Mouse (Mus musculus) spleen, adult 12 weeks (tissue): ENCODE measurements around the gene Rnase12.
A peak's percentile ranks its signal among the peaks of the same experiment; 100 is the strongest.

ENCODE experiments used
- DNase-seq: peaks from one replicate; pipeline ENCODE4 v3.0.0; 2022; ENCODE audit warnings: low spot score

The Rnase12 gene

GRCm38 (mm10) chr14:51085086-51085485 is 27.6 kb upstream of the Rnase12 start:
- no peak for DNase-seq

GRCm38 (mm10) chr14:51083805-51084204 is 26.3 kb upstream of the Rnase12 start:
- no peak for DNase-seq

- DNase-seq: peak; percentile 45
These were observed 25.4 kb upstream of the Rnase12 start for GRCm38 (mm10) chr14:51082599-51083581.

GRCm38 (mm10) chr14:51081035-51081434 is 23.6 kb upstream of the Rnase12 start:
- DNase-seq: no peak

GRCm38 (mm10) chr14:51079180-51079579 is 21.7 kb upstream of the Rnase12 start:
- DNase-seq: no peak

DNA sequence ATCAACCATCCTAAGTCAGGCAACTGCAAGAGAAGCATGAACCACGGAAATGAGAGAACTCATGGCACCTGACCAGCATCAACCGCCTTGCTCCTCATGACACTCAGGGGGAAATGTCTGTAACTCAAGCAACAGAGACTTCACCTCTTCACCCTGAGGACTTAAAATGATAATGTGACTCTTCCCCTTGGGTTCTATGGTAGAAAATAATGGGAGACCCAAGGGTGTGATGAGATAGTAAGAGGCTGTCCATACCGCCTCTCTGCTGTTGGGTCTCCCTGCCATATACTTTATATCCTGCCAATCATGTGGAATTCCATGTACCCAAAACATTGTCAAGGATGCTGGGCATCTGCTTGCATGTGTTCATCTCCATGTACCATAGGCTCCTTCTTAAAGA is 16.9 kb upstream of the Rnase12 start, which contains the start of gene Olfr750:
Gene Olfr750 (minus strand): TSS at position 101 of the 400 bp plus-strand sequence.
- DNase-seq: no peak

DNA sequence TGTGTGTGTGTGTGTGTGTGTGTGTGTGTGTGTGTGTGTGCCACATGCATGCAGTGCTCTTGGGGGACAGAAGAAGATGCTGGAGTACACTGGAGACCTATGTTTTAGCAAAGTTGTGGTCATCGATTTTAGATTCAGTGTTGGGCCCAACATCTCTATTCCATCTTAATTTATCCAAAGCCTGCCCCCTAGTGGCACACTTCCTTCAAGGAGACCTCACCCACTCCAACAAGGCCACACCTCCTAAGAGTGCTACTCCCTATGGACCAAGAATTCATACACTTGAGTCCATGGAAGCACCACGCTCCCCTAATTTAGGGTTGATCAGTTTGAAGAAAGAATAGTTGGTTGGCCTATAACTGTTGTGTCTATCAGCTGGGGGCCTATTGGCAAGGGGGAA is 12.2 kb upstream of the Rnase12 start:
- peak; percentile 27 for DNase-seq

- DNase-seq: no peak
These were observed 11.5 kb upstream of the Rnase12 start for GRCm38 (mm10) chr14:51068956-51069355.

DNA sequence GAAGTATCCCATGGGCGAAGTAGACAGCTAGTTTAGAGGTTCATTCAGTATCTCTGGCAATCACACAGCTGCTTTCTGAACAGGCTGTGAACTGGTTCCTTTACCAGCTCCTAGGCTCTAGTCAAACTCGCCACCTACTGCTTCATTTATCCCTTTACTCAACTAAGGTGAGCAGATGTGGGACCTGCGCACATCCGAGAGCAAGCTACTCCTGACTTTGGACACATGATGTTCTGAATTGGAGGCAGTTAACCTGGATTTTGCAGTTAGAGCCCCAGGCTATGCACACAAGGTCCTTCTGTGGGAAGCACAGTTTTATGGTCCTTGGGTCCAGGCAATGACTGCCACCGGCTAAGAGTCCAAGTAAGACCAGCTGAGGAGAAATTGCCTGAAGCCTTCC is 3.3 kb upstream of the Rnase12 start:
- DNase-seq: no peak

DNA sequence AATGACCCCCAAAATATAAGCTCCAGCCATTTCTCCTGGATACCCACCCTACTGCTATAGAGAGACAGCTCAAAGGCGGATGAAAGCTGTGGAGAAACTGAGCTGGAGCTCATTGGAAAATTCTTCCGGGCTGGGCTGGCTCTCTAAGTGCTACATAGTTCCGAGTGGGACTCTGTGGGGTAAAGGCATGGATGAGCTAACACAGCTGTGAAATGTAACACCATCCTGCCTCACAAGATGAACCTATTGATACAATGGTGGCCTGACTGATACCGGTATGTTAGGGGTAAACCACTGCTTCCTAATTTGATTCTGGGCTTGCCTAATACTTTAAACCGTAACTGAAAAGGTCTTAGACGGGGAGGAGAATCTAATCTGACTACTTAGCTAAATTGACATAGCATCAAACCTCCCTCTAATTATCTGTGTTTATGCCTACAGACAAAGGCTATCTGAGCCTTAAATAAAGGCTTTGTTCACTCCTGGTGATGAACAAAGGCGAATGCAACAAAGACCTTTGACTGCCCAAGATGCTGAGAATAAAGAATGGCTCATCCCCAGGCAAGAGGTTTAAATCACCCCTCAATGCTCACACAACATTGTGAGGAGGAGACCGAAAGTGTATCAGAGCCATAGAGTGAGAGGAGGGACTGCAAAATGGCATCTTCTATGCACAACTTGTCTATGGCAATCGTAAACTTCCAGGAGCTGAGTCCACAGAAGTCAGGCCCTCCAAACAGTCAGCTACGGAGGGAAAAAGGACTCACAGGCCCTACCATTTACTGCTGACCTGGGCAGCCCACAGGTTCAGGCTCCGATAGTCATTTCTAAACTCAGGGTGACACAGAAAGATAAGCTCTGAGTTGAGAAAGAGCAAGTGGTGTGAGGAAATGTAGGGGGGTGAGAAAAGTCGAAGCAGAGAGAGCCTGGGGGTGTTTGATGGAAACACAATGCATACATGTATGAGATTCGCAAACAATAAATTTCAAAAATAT is 2.9 kb downstream of the Rnase12 start:
- DNase-seq: no peak

DNA sequence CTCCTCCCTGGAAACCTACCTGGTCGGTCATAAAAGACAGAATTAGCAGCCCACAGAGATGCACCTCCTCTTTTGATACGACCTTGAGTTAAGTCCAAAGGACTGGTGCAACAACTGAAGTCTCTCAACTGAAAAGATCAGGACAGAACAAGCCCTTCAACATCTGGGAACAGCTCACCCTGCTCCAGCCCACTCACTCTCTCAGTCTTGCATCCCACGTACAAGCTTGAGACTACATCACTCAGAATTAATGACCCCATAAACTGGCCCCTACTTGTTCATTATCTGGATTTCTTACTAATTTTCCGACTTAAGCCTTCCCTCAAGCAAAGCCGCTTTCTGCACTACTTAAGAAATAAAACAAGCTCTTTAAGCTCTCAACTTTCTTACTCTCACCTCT is 4.3 kb downstream of the Rnase12 start:
- no peak for DNase-seq

- no peak for DNase-seq
These were observed 5.5 kb downstream of the Rnase12 start for GRCm38 (mm10) chr14:51051941-51052340.

DNA sequence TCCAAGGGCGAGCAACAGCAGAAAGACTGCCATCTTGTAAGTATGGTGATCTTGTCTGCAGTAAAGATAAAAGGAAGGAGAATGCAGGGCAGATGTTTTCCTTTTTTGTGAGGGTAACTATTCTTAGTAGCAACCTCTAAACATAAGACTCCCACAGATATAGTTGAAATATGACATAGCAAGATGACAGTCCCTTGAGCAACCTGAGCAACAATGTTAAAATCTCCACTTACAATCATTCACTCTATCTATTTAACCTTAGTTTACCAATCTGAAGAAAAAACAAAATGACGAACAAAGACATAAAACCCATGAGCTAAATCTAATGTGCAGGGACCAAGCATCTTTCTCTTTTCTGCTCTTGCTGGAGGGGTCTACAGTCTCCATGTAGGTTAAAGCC is 7.4 kb downstream of the Rnase12 start, which contains the start of gene Rnase11:
Gene Rnase11 (minus strand): TSS at position 101 of the 400 bp plus-strand sequence.
- no peak for DNase-seq

DNA sequence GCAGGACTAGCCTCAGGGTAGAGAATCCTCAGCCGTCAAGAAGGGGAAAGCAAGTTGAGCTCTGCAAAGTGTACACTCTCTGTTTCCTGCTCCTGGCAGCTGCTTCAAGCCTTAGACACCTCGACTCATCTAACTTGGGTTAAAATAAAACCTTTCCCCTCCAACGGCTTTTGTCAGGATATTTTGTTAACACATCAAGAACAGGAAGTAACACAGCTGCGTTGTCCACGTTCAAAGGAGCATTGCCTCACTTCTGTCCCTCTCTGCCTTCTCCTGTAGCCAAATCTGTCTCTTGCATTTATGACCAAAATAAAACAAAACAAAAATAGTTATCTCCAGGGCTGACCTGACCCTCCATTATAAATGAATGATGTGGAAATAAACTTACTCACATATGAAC is 9.6 kb downstream of the Rnase12 start:
- no peak for DNase-seq

GRCm38 (mm10) chr14:51041769-51042168 is 15.7 kb downstream of the Rnase12 start, which contains the start of gene Rnase9:
Gene Rnase9 (minus strand): TSS chr14:51041869.
- DNase-seq: no peak

- no peak for DNase-seq
These were observed 21.2 kb downstream of the Rnase12 start for GRCm38 (mm10) chr14:51036214-51036613.

DNA sequence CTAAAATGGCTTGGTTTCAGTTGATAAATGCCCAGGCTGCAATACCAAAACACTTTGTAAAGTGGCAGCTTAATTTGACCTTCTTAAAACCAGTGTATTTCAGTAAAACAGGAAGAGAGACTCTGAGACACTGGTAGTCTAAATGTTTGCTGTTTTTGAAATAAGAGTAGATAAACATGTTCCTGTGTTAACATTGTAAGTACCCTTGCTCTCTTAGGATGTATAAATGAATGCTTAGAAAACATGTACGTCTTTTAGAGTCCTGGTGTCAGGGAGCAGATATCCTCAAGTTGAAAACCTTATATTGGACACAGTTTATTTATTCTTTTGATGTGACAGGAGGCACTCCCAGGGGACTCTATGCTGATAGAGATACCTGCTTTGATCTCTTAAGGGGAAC is 22.3 kb downstream of the Rnase12 start:
- DNase-seq: no peak

- no peak for DNase-seq
These were observed 29.9 kb downstream of the Rnase12 start for GRCm38 (mm10) chr14:51027387-51028155.

GRCm38 (mm10) chr14:51026391-51027133 is 30.9 kb downstream of the Rnase12 start:
- DNase-seq: peak; percentile 38

DNA sequence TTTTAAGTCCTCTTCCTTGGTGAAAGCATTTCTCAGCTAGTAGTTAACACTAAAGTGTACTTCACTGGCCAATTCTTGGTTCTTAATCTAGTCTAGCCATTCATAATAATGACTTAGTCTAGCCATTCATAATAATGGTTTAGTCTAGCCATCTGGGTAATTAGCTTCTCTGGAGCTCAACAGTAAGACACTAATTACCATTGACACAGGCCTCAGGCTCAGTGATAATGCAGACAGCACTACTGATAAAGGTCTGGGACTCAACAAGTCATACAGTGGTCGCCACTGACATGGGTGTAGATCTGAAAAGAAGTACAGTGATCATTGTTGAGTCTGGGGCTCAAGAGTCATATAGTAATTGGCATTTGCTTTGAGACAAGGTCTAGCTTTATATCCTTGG is 32.6 kb downstream of the Rnase12 start:
- no peak for DNase-seq

- DNase-seq: no peak
These were observed 34.0 kb downstream of the Rnase12 start for GRCm38 (mm10) chr14:51023457-51023856.
